Mouse (Mus musculus) olfactory bulb, adult 2 months (tissue): ENCODE measurements around the gene Sec16b.

Experiments used
- CTCF ChIP-seq: fragments of 200-500 bp; IDR thresholded peaks from 2 replicates; pipeline ENCODE4 v1.5.1; 2012; ENCODE audit warnings: low read depth, mild to moderate bottlenecking, low read length, moderate library complexity; ENCODE audit not compliant: insufficient read depth
- POLR2A ChIP-seq: fragments of 200-500 bp; IDR thresholded peaks from 2 replicates; pipeline ENCODE4 v1.6.1; 2012; ENCODE audit warnings: mild to moderate bottlenecking, low read depth, low read length, moderate library complexity; ENCODE audit not compliant: insufficient read depth

DNA sequence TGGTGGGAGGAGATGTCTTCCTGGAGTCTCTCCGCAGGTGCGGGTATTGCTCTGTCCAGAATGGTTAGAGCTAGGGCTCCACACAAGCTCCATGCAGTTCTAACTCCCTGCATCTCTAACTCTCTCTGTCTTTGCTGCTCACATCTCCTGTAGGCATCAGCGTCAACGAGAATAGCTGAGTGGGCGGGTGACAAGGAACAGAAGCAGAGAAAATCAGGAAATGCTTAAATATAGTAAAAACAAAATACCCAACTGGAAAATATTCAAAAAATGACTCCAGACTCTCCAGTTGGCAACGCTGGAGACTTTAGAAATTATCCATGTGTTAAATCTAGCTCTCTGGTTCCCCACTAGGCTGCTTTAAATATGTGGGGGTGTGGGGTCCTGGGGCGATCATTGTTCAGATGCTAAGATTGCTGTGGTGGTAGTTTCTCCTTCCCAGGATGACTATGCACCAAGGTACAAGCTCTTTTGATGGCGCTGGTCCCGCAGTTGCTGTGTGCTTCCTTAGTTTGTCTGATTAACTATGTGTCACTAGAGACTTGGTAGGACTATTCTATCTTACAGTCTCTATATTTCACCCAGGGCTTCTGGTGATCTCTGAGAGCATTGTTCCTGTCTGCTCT lies 35.7 kb upstream of the Sec16b start:
- TF ChIP-seq POLR2A (no peak), CTCF (no peak)
